Mouse (Mus musculus) liver, postnatal 0 days (tissue): ENCODE data around the gene Mrpl52. TPM values are rescaled to one million over a fixed set of nuclear protein-coding genes. Genes with fewer than 3 reads are reported as not detected.
A peak's percentile ranks its signal among the peaks of the same experiment; 100 is the strongest.

Experiments
- ATAC-seq: fragments of 200-750 bp; cut with Nextera tagmentation; 2 replicates; pipeline ENCODE4 v1.8.0; 2017; ENCODE audit warnings: mild to moderate bottlenecking, moderate library complexity
- DNase-seq: peaks from one replicate; pipeline ENCODE4 v3.0.0-alpha.2; 2016
- H3K27ac ChIP-seq: fragments of 300-500 bp; sonication (generic); 2 replicates; pipeline ENCODE4 v1.5.1; 2014; ENCODE audit warnings: antibody characterized with exemption, moderate library complexity, mild to moderate bottlenecking, low read depth
- H3K27me3 ChIP-seq: fragments of 300-500 bp; sonication (generic); 2 replicates; pipeline ENCODE4 v1.6.1; 2014; ENCODE audit warnings: low read length, control low read depth, mixed read lengths; ENCODE audit not compliant: insufficient read depth
- H3K36me3 ChIP-seq: fragments of 300-500 bp; sonication (generic); replicated peaks from 2 replicates; pipeline ENCODE4 v1.6.1; 2014; ENCODE audit warnings: mild to moderate bottlenecking, control low read depth, low read length, moderate library complexity, mixed read lengths; ENCODE audit not compliant: insufficient read depth
- H3K4me1 ChIP-seq: fragments of 300-500 bp; sonication (generic); 2 replicates; pipeline ENCODE4 v1.6.1; 2014; ENCODE audit warnings: antibody characterized with exemption, mild to moderate bottlenecking, control low read depth; ENCODE audit not compliant: insufficient read depth
- H3K4me2 ChIP-seq: fragments of 300-500 bp; sonication (generic); 2 replicates; pipeline ENCODE4 v1.6.1; 2014; ENCODE audit warnings: low read depth, mild to moderate bottlenecking, low read length, moderate library complexity, mixed read lengths
- H3K4me3 ChIP-seq: fragments of 300-500 bp; sonication (generic); 2 replicates; pipeline ENCODE4 v1.5.1; 2014; ENCODE audit warnings: low read depth, low read length
- H3K9ac ChIP-seq: fragments of 300-500 bp; sonication (generic); replicated peaks from 2 replicates; pipeline ENCODE4 v1.6.1; 2014; ENCODE audit warnings: mild to moderate bottlenecking, moderate library complexity
- H3K9me3 ChIP-seq: fragments of 300-500 bp; sonication (generic); 2 replicates; pipeline ENCODE4 v1.6.1; 2016; ENCODE audit warnings: mild to moderate bottlenecking, control low read depth, low read length, mixed read lengths
- CTCF ChIP-seq: sonication (generic); IDR thresholded peaks from 2 replicates; pipeline ENCODE4 v1.5.1; 2016; ENCODE audit warnings: antibody characterized with exemption, low read depth
- EP300 ChIP-seq: IDR thresholded peaks from 2 replicates; pipeline ENCODE4 v1.6.1; 2016; ENCODE audit warnings: antibody characterized with exemption, low read depth, mild to moderate bottlenecking
- WGBS: fragments of 180-500 bp; shearing (Covaris S2); extraction: QIAGEN DNeasy Blood & Tissue Kit; methylation state at CpG from one replicate; pipeline ENCODE4 v1.1.7; 2014; ENCODE audit not compliant: insufficient replicate concordance; 5-methylcytosine and 5-hydroxymethylcytosine counted together
- polyA plus RNA-seq: library from polyadenylated mRNA; unstranded; fragments of >200 nt; fragmentation: Nextera tagmentation; extraction: Ambion mirVana; gene quantifications from 2 replicates; pipeline ENCODE4 v1.2.1, GENCODE M21; 2015

The Mrpl52 gene
- polyA plus RNA-seq, 1 experiment from 2014 or later, result 261 TPM

DNA sequence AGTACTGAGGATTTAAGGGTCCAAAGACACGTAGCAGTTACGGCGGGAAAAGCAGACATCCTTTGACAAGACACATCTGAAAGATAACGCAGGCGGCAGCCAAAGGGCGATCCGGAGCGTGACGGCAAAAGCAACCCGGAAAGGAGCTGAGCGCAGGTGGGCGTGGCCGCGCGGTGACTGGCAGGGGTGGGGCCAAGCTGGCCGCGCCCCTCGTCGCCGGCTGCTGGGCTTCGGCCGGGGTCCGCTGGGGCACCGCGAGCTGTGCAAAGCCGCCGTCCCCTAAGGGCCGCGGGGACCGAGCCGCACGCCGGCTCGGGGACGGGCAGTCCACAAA lies 37.2 kb downstream of the Mrpl52 start, which contains the start of gene Lrp10:
Gene Lrp10, plus strand, starts transcription at position 179 of the 334 bp plus-strand sequence.
- peaks cover 30% of the 10 kb centered on the region for H3K36me3 ChIP-seq
- H3K4me3 ChIP-seq, result peak within 1 kb of the TSS; percentile 96
- under 1% methylated on average over 30 of the region's 35 CpGs for WGBS
- ATAC-seq (peak; percentile 89), DNase-seq (peak; percentile 94)
- peaks cover 20% of the 10 kb centered on the region for H3K4me1 ChIP-seq
- H3K27ac ChIP-seq, result peak within 1 kb of the TSS; percentile 97
- H3K9me3 ChIP-seq, result no peaks in the 10 kb centered on the region
- TF ChIP-seq EP300 (no peak), CTCF (no peak)
- no peaks in the 10 kb centered on the region for H3K27me3 ChIP-seq
- H3K9ac ChIP-seq, result peak within 1 kb of the TSS; percentile 96
- H3K4me2 ChIP-seq, result peak within 1 kb of the TSS; percentile 94

DNA sequence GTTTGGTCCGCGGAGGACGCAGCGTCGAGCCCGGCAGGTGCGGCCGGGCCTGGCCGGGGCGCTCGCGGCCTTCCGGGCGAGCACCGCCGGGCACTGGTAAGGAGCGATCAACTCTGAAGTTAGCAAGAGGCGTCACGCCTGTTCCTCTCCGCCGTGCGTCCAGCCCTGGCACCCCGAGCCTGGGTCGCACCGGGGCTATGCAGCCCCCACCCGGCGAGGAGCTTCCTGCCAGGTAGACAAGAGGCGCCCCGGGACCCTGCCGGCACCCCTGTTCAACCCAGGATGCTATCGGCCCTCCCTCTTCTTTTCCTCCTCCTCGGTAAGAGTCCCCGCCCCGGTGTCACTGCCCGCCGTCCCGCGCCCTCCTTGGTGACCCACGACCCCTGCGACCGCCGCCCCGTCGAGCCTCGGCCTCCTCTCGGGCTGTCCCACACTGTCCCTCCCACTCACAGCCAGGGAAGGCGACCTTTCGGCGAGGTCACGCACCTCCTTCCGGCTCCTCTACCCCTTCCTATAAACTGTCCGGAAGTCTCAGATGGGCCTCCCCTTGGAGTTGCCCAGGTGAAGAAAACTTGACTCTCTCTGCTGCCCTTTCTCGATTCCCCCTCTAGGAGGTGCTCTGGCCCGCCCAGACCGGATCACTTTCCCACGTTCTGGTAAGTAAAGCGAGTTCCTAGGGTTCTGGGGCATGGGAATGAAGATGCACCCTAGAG lies 37.7 kb downstream of the Mrpl52 start:
- H3K27ac ChIP-seq, result peak overlapping the region; percentile 97
- peak overlapping the region; percentile 96 for H3K4me3 ChIP-seq
- H3K36me3 ChIP-seq, result peaks cover 35% of the 10 kb centered on the region
- WGBS, result 1% methylated on average over 52 of the region's 57 CpGs
- no peaks in the 10 kb centered on the region for H3K9me3 ChIP-seq
- H3K27me3 ChIP-seq, result no peaks in the 10 kb centered on the region
- peak overlapping the region; percentile 94 for H3K4me2 ChIP-seq
- H3K9ac ChIP-seq, result peak overlapping the region; percentile 96
- TF ChIP-seq EP300 (no peak; the same call in 1 of the 2 replicates), CTCF (peak; percentile 83)
- peaks cover 20% of the 10 kb centered on the region for H3K4me1 ChIP-seq
- ATAC-seq (peak; percentile 77), DNase-seq (peak; percentile 81)

DNA sequence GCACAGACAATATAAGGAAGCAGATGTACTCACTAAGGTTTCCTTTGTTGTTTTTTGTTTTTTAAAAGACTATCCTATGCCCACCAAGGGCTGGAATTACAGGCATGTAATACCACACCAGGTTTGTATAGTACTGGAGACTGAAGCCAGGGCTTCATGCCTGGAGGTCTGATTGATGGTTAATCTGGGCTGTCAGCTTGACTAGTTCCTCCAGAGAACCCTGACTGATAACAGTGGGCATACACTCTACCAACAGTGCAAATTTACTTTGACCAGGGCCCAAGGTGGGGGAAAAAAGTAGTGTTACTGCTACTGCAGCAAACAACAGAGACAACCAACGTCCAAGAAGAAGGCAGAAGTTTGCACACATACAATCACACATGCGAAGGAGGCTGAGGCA lies 44.8 kb downstream of the Mrpl52 start:
- no peak overlapping the region for H3K27ac ChIP-seq
- H3K4me2 ChIP-seq, result no peak overlapping the region
- H3K9ac ChIP-seq, result no peak overlapping the region; the same call in 1 of the 2 replicates
- no peaks in the 10 kb centered on the region for H3K9me3 ChIP-seq
- DNase-seq (no peak), ATAC-seq (no peak)
- H3K27me3 ChIP-seq, result peaks cover 8% of the 10 kb centered on the region
- peaks cover 40% of the 10 kb centered on the region for H3K36me3 ChIP-seq
- 83% methylated on average over 2 of the region's 2 CpGs for WGBS
- TF ChIP-seq EP300 (0 out of 2 replicates have a peak, but pooled peaks have one; percentile 4), CTCF (no peak)
- peaks cover 9% of the 10 kb centered on the region for H3K4me1 ChIP-seq
- H3K4me3 ChIP-seq, result no peak overlapping the region

DNA sequence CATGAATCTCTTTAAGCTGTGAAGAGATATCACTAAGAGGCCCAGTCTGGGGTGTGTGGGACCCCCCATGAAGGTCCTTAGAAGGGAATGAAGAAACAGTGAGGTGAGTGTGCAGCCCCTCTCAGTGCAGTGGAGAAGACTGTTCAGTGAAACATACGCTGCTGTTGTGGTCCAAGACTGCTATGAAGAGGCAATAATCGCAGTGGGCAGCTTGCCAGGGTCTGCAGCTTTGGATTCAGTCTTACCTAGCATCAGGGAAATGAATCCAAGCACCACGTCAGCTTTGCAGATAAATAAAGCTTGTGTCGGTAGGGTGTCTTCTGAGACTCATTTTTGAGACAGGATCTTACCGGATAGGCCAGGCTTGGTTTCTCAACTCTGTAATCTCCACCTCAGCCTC lies 46.0 kb downstream of the Mrpl52 start:
- no peak for DNase-seq
- peaks cover 16% of the 10 kb centered on the region for H3K27me3 ChIP-seq
- no peak overlapping the region for H3K4me2 ChIP-seq
- ATAC-seq, result no peak
- 75% methylated on average over 5 of the region's 5 CpGs for WGBS
- H3K4me3 ChIP-seq, result no peak overlapping the region
- peaks cover 17% of the 10 kb centered on the region for H3K4me1 ChIP-seq
- no peaks in the 10 kb centered on the region for H3K9me3 ChIP-seq
- no peak overlapping the region for H3K27ac ChIP-seq
- TF ChIP-seq EP300 (no peak), CTCF (no peak)
- peaks cover 30% of the 10 kb centered on the region for H3K36me3 ChIP-seq
- H3K9ac ChIP-seq, result no peak overlapping the region

DNA sequence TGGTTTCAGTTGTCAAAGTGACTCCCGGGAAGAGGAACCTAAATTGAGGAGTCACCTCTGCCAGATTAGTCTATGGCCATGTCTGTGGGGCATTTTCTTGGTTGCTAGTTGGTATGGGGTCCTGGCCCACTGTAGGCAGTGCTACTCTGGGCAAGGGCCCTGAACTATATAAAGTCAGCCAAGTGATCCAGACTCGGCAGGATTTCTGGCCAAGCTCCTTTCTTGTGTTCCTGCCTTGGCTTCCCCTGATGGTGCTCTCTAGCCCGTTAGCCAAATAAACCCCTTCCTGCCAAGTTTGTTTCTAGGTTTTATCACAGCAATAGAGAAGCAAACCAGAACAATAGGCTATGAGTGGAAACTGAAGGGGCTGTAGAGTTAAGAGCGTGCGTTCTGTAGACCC lies 48.0 kb downstream of the Mrpl52 start:
- ATAC-seq (no peak), DNase-seq (no peak)
- no peak overlapping the region for H3K27ac ChIP-seq
- no peak overlapping the region for H3K9ac ChIP-seq
- H3K4me3 ChIP-seq, result no peak overlapping the region
- H3K4me1 ChIP-seq, result peaks cover 24% of the 10 kb centered on the region
- peaks cover 9% of the 10 kb centered on the region for H3K36me3 ChIP-seq
- H3K27me3 ChIP-seq, result peaks cover 26% of the 10 kb centered on the region
- H3K9me3 ChIP-seq, result no peaks in the 10 kb centered on the region
- H3K4me2 ChIP-seq, result no peak overlapping the region
- TF ChIP-seq CTCF, result no peak
- no peak for TF ChIP-seq EP300
- 66% methylated on average over 5 of the region's 5 CpGs for WGBS

DNA sequence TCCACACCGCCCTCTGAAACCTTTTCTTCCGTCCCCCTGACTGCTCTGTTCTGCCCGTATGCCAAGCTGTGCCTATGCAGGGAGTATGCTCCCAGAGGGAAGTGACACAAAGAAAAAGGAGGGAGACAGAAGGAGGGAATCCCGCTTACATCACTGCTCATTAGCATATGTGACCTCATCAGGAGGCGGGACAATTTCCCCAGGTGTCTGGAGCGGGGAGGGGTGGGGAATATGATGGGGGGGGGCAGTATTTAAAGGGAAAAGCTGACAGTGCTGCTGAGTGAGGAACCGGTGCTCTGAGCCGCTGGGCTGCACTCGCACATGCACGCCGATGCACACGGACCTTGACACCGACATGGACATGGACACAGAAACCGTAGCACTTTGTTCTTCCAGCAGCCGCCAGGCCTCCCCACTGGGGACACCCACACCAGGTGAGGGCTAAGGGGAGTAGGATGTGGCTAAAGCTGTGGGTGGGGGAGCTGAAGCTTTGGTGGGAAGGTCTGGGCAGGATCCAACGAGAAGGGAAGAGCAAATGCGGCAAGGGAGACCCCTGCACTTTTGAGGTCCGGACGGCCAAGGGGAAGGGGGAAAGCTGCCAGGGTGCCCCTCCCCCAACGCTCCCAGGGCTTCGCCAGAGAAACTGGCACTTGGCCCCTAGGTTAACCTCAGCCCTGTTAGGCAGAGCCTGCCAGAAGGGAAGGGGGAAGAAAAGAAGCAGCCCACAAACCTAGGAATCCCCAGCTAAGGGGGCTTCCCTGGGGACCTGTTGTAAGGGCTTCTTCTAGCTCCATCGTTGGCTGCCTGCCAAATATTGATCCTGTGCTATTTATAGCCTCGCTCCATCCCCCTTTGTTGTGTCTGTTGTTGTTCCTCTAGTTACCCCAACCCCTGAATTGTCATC lies 49.5 kb downstream of the Mrpl52 start, which contains the start of gene Rem2:
Gene Rem2, plus strand, starts transcription at position 160 of the 904 bp plus-strand sequence.
- peak; percentile 48 for DNase-seq
- Histone ChIP-seq H3K9me3 (no peaks in the 10 kb centered on the region), H3K4me2 (peak within 1 kb of the TSS; percentile 77), H3K27ac (no peak within 1 kb of the TSS), H3K4me3 (peak within 1 kb of the TSS; percentile 39), H3K27me3 (peaks cover 31% of the 10 kb centered on the region), H3K9ac (peak within 1 kb of the TSS; percentile 51), H3K36me3 (no peaks in the 10 kb centered on the region), H3K4me1 (peaks cover 24% of the 10 kb centered on the region)
- TF ChIP-seq EP300, result no peak
- TF ChIP-seq CTCF, result no peak
- WGBS, result 5% methylated on average over 23 of the region's 23 CpGs
- ATAC-seq, result peak; percentile 51
